Mouse (Mus musculus): ENCODE measurements around the gene Ovch2. TPM values are rescaled to one million over a fixed set of nuclear protein-coding genes. Genes with fewer than 3 reads are reported as not detected.
"Not testable (repeated sequence)": the region's sequence is repeated elsewhere in the genome, so short reads cannot be mapped to it uniquely, and the experiment has no call there.

Gene Ovch2
- polyA plus RNA-seq (2016; fragmentation: Nextera tagmentation; extraction: Ambion mirVana) = not detected in 2 replicates

GRCm38 (mm10) chr7:107801108-107801507 lies at the start of gene Ovch2:
TSS of gene Ovch2 (minus strand) at chr7:107801208.
- WGBS = 81% methylated on average over 2 of the region's 2 CpGs
- H3K27ac ChIP-seq = no peak within 1 kb of the TSS
- H3K36me3 ChIP-seq (replicated peaks) = no peaks in the 10 kb centered on the region
- no peak within 1 kb of the TSS for H3K4me2 ChIP-seq
- H3K4me1 ChIP-seq = no peaks in the 10 kb centered on the region
- no peak within 1 kb of the TSS for H3K4me3 ChIP-seq (replicated peaks)
- no peak for ATAC-seq (ENCODE audit: low FRiP score)
- H3K9ac ChIP-seq = no peak within 1 kb of the TSS
- H3K9me3 ChIP-seq = no peaks in the 10 kb centered on the region; the same call in 1 of the 2 replicates
- H3K27me3 ChIP-seq = no peaks in the 10 kb centered on the region

DNA sequence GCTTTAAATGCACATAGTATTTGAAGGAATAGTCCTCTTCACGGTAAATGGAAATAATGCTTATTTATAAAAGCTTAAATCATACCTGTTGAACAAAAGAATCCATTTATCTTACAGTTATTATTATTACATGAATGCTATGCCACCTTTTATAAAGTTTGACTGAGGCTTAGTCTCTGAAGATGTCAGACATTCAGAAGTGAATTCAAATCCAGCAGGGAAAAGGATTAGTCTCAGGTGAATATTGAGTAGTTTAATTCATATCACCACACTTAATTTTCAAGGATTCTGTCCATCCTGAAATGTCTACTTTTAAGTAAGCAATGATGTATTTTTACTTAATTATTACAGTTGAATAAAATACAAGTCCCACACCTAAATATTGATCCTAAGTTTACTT lies 46.4 kb upstream of the Ovch2 start, which contains the start of gene Olfr470:
Gene Olfr470, minus strand, starts transcription at position 101 of the 400 bp plus-strand sequence.
- H3K4me3 ChIP-seq (replicated peaks); H3K4me1 ChIP-seq; H3K27ac ChIP-seq; H3K4me2 ChIP-seq; H3K36me3 ChIP-seq (replicated peaks); ATAC-seq (ENCODE audit: low FRiP score); H3K9me3 ChIP-seq; H3K27me3 ChIP-seq; H3K9ac ChIP-seq: not testable (repeated sequence)
- 83% methylated on average over 1 of the region's 1 CpGs for whole genome bisulfite sequencing

DNA sequence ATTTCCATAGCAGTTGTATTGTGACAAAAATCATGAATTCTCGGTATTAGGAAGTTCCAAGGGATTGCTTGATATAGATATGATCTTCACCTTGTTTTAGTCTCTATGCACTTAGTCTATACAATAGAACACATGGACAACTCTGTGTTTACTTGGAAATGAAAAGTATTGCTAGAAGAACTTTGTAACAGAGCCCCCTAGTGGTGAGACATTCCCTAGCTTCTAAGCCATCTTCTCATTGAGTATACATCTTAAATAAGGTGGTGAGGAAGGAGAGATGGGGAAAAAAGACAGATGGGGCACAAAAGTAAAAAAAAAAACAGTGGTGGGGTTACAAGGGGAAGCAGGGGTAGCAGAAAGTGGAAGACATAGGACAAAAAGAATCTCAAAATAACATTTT lies 40.7 kb upstream of the Ovch2 start:
- H3K4me2 ChIP-seq = no peak overlapping the region
- no peaks in the 10 kb centered on the region for H3K9me3 ChIP-seq
- 81% methylated on average over 1 of the region's 1 CpGs for WGBS
- ATAC-seq (ENCODE audit: low FRiP score) = no peak
- H3K4me1 ChIP-seq = no peaks in the 10 kb centered on the region
- no peaks in the 10 kb centered on the region for H3K36me3 ChIP-seq (replicated peaks)
- H3K27me3 ChIP-seq = no peaks in the 10 kb centered on the region
- no peak overlapping the region for H3K9ac ChIP-seq
- H3K27ac ChIP-seq = no peak overlapping the region
- H3K4me3 ChIP-seq (replicated peaks) = no peak overlapping the region

- not testable (repeated sequence) for H3K27me3 ChIP-seq; H3K27ac ChIP-seq; H3K4me3 ChIP-seq (replicated peaks); H3K4me2 ChIP-seq; H3K4me1 ChIP-seq; H3K9ac ChIP-seq; H3K36me3 ChIP-seq (replicated peaks); ATAC-seq (ENCODE audit: low FRiP score); H3K9me3 ChIP-seq
Observed at GRCm38 (mm10) chr7:107825441-107825840, 24.4 kb upstream of the Ovch2 start, which contains the start of gene Olfr469. TSS of gene Olfr469 (minus strand) at chr7:107825541.

DNA sequence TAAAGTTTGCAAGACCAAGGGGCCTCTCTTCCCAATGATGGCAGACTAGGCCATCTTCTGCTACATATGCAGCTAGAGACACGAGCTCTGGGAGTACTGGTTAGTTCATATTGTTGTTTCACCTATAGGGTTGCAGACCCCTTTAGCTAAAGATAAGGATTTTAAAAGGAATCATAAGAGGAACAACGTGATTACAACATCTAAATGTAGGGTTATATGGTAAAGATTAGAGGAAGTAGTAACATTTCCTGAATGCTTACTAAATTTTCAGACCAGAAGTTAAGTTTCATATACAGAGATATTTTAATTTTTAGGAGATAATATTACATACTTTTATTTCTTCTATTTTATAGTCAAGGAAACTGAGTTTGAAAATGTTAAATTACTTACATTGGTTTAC lies 22.9 kb upstream of the Ovch2 start:
- H3K4me2 ChIP-seq; H3K36me3 ChIP-seq (replicated peaks); H3K4me3 ChIP-seq (replicated peaks); ATAC-seq (ENCODE audit: low FRiP score); H3K27me3 ChIP-seq; H3K9me3 ChIP-seq; H3K9ac ChIP-seq; H3K4me1 ChIP-seq; H3K27ac ChIP-seq: not testable (repeated sequence)
- 63% methylated on average over 2 of the region's 2 CpGs for WGBS

DNA sequence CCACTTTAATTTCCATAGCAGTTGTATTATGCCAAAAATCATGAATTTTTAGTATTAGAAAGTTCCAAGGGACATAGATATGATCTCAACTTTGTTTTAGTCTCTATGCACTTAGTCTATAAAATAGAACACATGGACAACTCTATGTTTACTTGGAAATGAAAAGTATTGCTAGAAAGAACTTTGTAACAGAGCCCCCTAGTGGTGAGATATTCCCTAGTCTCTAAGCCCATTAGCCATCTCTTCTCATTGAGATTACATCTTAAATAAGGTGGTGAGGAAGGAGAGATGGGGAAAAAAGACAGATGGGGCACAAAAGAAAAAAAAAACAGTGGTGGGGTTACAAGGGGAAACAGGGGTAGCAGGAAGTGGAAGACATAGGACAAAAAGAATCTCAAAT lies 18.4 kb upstream of the Ovch2 start:
- Histone ChIP-seq H3K4me1 (no peaks in the 10 kb centered on the region), H3K9ac (no peak overlapping the region), H3K27ac (no peak overlapping the region), H3K36me3 (replicated peaks) (no peaks in the 10 kb centered on the region), H3K27me3 (no peaks in the 10 kb centered on the region), H3K4me3 (replicated peaks) (no peak overlapping the region), H3K9me3 (no peaks in the 10 kb centered on the region), H3K4me2 (no peak overlapping the region)
- no peak for ATAC-seq (ENCODE audit: low FRiP score)

DNA sequence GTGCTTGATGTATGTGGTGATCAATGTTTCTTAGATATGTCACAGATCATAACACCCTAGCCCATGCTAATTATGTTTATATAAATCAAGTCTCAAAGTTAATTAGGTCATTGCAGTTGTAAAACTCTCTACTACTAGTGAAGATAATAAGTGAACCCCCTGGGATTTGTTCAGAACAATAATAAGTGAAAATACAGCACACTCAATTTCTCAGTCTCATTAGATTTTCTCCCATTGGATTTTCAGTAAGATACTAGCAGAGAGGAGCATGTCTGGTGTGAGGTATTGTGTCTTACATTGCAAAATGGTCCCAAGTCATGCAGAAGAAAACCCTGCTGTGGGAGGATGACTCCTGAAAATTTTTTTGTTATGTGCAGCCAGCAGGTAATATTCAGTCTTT lies 11.0 kb upstream of the Ovch2 start, which contains the start of gene Olfr467:
Gene Olfr467, plus strand, starts transcription at position 301 of the 400 bp plus-strand sequence.
- H3K36me3 ChIP-seq (replicated peaks) = no peaks in the 10 kb centered on the region
- no peak within 1 kb of the TSS for H3K9ac ChIP-seq
- H3K9me3 ChIP-seq = peaks cover 3% of the 10 kb centered on the region; the same call in 1 of the 2 replicates
- H3K4me2 ChIP-seq = no peak within 1 kb of the TSS
- no peaks in the 10 kb centered on the region for H3K4me1 ChIP-seq
- no peak for ATAC-seq (ENCODE audit: low FRiP score)
- no peak within 1 kb of the TSS for H3K4me3 ChIP-seq (replicated peaks)
- no peaks in the 10 kb centered on the region for H3K27me3 ChIP-seq
- H3K27ac ChIP-seq = no peak within 1 kb of the TSS

GRCm38 (mm10) chr7:107802138-107802537 lies 1.1 kb upstream of the Ovch2 start:
- Histone ChIP-seq H3K4me1 (no peaks in the 10 kb centered on the region), H3K36me3 (replicated peaks) (no peaks in the 10 kb centered on the region), H3K9ac (no peak overlapping the region), H3K27me3 (no peaks in the 10 kb centered on the region), H3K4me2 (no peak overlapping the region), H3K4me3 (replicated peaks) (no peak overlapping the region), H3K27ac (no peak overlapping the region), H3K9me3 (no peaks in the 10 kb centered on the region; the same call in 1 of the 2 replicates)
- 74% methylated on average over 3 of the region's 3 CpGs for WGBS
- no peak for ATAC-seq (ENCODE audit: low FRiP score)

DNA sequence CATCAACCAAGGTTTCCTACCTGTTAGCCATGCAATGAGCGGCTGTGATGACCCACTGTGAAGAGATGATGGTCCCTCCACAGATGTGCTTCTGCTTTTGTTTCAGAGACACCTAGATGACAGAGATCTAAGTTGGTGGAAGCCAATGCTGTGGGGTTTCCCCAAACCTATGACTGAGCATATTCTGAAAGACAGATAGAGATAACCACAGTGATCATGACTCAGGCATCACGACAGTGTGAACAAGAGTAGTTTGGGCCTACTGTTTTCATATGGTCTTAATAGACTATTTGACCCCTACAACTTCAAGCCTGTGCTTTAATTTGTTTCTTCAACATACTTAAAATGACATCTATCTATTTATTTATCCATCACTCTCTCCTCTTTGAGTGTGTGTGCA lies 4.5 kb downstream of the Ovch2 start:
- Histone ChIP-seq H3K27ac (no peak overlapping the region), H3K4me2 (no peak overlapping the region), H3K4me1 (no peaks in the 10 kb centered on the region), H3K9ac (no peak overlapping the region), H3K27me3 (no peaks in the 10 kb centered on the region), H3K36me3 (replicated peaks) (no peaks in the 10 kb centered on the region), H3K4me3 (replicated peaks) (no peak overlapping the region), H3K9me3 (no peaks in the 10 kb centered on the region)
- ATAC-seq (ENCODE audit: low FRiP score) = no peak
- 93% methylated on average over 2 of the region's 2 CpGs for WGBS

DNA sequence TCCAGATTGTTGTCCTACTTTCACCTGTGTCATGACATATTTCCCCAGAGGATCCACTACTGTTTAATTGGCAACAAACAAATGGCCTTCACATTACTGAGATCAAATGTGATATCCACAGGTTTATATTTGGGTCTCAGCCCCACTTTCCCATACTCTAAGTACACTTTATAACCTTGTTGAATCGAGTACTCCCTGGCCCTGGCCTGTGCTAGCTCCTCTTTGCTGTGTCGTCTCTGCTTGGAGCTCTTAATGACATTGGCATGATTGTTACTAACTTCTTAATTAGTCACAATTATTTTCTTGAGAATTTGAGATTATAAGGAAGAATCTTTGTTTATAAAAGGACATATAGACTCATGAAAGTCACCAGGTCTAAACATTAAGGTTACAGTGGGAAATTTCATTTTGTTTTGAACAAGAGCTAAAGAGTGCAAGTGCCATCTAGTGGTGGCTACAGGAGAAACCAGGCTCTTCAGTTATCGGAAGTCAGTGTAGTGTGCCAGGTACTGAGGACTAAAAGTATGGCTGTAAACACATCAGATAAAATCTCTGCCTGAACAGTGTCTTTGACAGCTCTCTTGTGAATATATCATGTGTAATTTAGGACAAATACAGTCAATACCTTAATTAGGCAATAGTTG lies 12.9 kb downstream of the Ovch2 start:
- Histone ChIP-seq H3K4me2 (no peak overlapping the region), H3K9me3 (no peaks in the 10 kb centered on the region), H3K9ac (no peak overlapping the region), H3K36me3 (replicated peaks) (no peaks in the 10 kb centered on the region), H3K4me3 (replicated peaks) (no peak overlapping the region), H3K27me3 (no peaks in the 10 kb centered on the region), H3K27ac (no peak overlapping the region), H3K4me1 (no peaks in the 10 kb centered on the region)
- 62% methylated on average over 3 of the region's 3 CpGs for WGBS
- no peak for ATAC-seq (ENCODE audit: low FRiP score)

GRCm38 (mm10) chr7:107779611-107780010 lies 21.4 kb downstream of the Ovch2 start:
- no peak overlapping the region for H3K27ac ChIP-seq
- no peaks in the 10 kb centered on the region for H3K9me3 ChIP-seq
- H3K4me2 ChIP-seq = no peak overlapping the region
- WGBS = 48% methylated on average over 4 of the region's 4 CpGs
- H3K4me1 ChIP-seq = no peaks in the 10 kb centered on the region
- no peaks in the 10 kb centered on the region for H3K36me3 ChIP-seq (replicated peaks)
- H3K4me3 ChIP-seq (replicated peaks) = no peak overlapping the region
- no peaks in the 10 kb centered on the region for H3K27me3 ChIP-seq
- no peak for ATAC-seq (ENCODE audit: low FRiP score)
- H3K9ac ChIP-seq = no peak overlapping the region

- no peaks in the 10 kb centered on the region for H3K27me3 ChIP-seq
- H3K4me2 ChIP-seq = no peak overlapping the region
- no peak overlapping the region for H3K4me3 ChIP-seq (replicated peaks)
- no peaks in the 10 kb centered on the region for H3K9me3 ChIP-seq
- H3K9ac ChIP-seq = no peak overlapping the region
- no peaks in the 10 kb centered on the region for H3K4me1 ChIP-seq
- no peak for ATAC-seq (ENCODE audit: low FRiP score)
- WGBS = 87% methylated on average over 1 of the region's 1 CpGs
- no peaks in the 10 kb centered on the region for H3K36me3 ChIP-seq (replicated peaks)
- H3K27ac ChIP-seq = no peak overlapping the region
Observed at GRCm38 (mm10) chr7:107778216-107778615, 22.8 kb downstream of the Ovch2 start.

DNA sequence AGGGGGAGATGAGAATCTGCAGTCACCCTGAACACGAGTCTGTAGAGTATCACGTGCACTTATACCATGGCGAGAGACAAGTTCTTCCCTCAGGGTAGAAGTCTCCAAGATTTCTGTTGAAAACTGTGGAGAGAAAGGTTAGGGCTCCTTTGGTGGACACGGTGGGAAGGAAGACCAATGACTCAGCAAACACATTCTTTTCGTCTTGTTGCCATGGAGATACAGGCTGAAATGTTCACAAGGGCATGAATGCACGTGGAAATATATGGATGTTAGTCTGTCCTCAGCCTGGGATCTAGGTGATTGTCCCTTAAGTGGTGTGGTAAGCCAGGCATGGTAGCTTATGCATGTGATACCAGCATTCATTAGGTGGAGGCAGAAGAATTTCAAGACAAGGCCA lies 30.2 kb downstream of the Ovch2 start:
- H3K36me3 ChIP-seq (replicated peaks) = no peaks in the 10 kb centered on the region
- no peak overlapping the region for H3K4me3 ChIP-seq (replicated peaks)
- H3K27ac ChIP-seq = no peak overlapping the region
- WGBS = 66% methylated on average over 6 of the region's 6 CpGs
- H3K9ac ChIP-seq = no peak overlapping the region
- no peaks in the 10 kb centered on the region for H3K4me1 ChIP-seq
- no peak overlapping the region for H3K4me2 ChIP-seq
- no peaks in the 10 kb centered on the region for H3K9me3 ChIP-seq
- H3K27me3 ChIP-seq = no peaks in the 10 kb centered on the region
- no peak for ATAC-seq (ENCODE audit: low FRiP score)
